Mouse (Mus musculus): Measurements from ENCODE around the gene Smchd1. TPM values are rescaled to one million over a fixed set of nuclear protein-coding genes. Genes with fewer than 3 reads are reported as not detected.

Gene Smchd1
- polyA plus RNA-seq (2017; shearing (Covaris generic)): 367 TPM

DNA sequence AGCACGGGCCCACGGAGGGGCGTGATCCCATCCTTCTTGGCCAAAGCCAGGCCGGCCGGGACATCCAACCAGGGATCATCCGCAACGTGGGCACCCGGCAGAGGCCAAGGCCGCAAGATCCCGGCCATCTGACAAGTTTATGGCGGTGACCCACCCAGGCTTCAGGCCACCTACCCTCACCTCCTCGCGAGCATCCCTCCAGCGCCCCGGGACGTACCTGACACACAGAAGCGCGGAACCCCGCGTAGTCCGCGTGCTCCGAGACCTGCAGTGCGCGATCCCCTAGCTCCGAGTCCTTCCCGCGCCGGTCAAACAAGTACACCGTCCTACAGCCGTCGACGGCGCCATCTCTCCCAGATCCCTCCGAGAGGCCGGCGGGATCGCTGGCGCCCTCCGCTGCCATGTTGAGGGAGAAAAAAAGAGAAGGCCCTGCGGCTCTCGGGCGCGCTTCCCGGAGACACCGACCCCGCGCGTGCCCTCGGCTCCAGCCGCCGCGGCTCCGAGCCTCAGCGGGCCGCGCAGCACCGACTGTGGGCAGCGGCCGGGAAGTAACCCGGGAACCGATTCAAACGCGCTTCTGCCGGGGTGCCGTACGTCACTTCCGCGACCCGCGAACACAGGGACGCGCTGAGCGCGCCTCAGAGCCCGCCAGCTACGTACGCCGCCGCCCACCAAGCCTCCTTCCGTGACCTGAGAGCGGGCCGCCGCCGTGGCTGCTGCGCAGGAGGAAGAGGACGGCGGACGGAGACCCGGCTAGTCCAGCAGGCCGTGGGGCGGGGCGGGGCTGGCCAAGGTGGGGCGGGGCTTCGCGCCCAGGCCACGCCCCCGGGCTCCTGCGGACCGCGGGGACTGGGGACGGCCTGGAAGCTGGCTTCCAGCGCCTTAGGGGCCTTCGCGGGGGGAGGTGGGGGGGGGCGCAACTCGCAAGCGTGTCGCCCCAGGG, at the start of gene Smchd1:
Smchd1 (minus strand) TSS at position 582 of the 943 bp plus-strand sequence.

DNA sequence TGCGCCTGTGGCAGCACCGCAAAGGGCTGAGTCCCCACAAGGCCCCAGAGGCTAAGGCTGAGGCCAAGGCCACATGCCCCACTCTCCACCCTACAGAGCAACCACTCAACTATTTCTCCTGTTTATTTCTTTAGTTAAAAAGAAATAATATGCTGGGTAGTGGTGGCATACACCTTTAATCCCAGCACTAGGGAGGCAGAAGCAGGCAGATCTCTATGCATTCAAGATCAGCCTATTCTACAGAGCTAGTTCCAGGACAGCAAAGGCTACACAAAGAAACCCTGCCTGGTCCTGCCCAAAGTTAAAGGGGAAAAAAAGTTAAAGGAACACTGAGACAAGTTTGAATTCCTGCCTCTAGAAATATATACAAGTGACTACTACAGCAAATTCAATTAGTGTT, 15.3 kb downstream of the Smchd1 start, which contains the start of gene Gm4707:
Gm4707 (minus strand) TSS at position 101 of the 400 bp plus-strand sequence.

DNA sequence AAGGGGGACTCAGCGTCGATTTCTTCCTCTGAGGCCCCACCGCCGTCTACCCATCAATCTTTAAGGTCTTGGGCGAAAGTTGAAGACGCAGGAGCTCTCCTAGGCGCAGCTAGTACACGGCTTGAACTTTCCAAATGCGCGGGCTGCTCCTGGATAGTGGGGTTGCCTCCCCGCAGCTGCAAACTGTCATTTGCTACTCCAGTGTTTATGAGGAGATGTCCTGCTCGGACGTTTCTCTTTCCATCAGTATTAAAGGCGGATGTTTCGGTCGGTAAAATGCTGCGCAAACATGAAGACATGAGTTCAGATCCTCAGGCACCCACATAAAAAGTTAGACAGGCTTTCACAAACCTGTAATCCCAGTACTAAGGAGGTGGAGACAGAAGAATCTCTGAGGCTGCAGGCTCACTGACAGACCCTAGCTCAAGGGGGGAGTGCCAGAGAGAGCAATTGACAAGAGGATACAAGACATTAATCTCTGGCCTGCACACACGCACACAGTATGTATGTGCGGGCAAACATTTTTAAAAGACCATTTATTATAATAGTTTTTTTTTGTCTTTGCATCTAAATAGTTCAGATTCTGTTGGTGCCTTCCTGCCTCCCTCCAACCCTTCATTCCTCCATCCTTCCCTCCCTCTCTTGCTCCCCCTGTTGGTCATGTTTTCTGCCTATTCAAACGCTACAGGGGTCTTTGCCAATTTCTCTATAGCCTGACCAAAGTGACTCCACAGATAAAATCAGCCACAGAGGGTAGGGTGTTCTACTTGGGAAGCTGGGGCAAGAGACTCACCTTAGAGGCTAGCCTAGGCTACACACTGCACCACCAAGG, 163.6 kb downstream of the Smchd1 start, which contains the start of gene Emilin2:
Emilin2 (minus strand) TSS at position 639 of the 832 bp plus-strand sequence.

Other genes with a start within 250 kb of the Smchd1 start
- not detected for gene Emilin2, start 163.4 kb downstream of the Smchd1 start, polyA plus RNA-seq (2017; shearing (Covaris generic))
- gene Gm4707, start 15.4 kb downstream of the Smchd1 start, polyA plus RNA-seq (2017; shearing (Covaris generic)): 22.0 TPM
- gene Ndc80, start 51.5 kb upstream of the Smchd1 start, polyA plus RNA-seq (2017; shearing (Covaris generic)): 30.2 TPM
- 0.90 TPM for gene Spdya, start 76.7 kb upstream of the Smchd1 start, polyA plus RNA-seq (2017; shearing (Covaris generic))
- gene Wdr43, start 140.6 kb upstream of the Smchd1 start, polyA plus RNA-seq (2017; shearing (Covaris generic)): 198 TPM
- not detected for gene Togaram2, start 197.9 kb upstream of the Smchd1 start, polyA plus RNA-seq (2017; shearing (Covaris generic))